Mouse (Mus musculus): ENCODE measurements around the gene Glb1.
"Not testable (repeated sequence)": the region's sequence is repeated elsewhere in the genome, so short reads cannot be mapped to it uniquely, and the experiment has no call there.

Glb1 gene

GRCm38 (mm10) chr9:114501111-114501510, 100.2 kb downstream of the Glb1 start:
- DNase-seq (ENCODE audit: inconsistent ontology term) = no peak

GRCm38 (mm10) chr9:114501913-114502312, 101.0 kb downstream of the Glb1 start:
- DNase-seq (ENCODE audit: inconsistent ontology term) = no peak

GRCm38 (mm10) chr9:114502711-114503427, 102.0 kb downstream of the Glb1 start:
- no peak for DNase-seq (ENCODE audit: inconsistent ontology term)

GRCm38 (mm10) chr9:114504816-114505215, 103.9 kb downstream of the Glb1 start, which contains the start of gene Ccr4:
TSS of gene Ccr4 (minus strand) at chr9:114504916.
- no peak for DNase-seq (ENCODE audit: inconsistent ontology term)

GRCm38 (mm10) chr9:114506564-114506963, 105.7 kb downstream of the Glb1 start:
- no peak for DNase-seq (ENCODE audit: inconsistent ontology term)

- DNase-seq (ENCODE audit: inconsistent ontology term) = no peak
Measured at GRCm38 (mm10) chr9:114507421-114507820, 106.5 kb downstream of the Glb1 start.

- no peak for DNase-seq (ENCODE audit: inconsistent ontology term)
Measured at GRCm38 (mm10) chr9:114509785-114510184, 108.9 kb downstream of the Glb1 start.

GRCm38 (mm10) chr9:114512831-114513230, 112.0 kb downstream of the Glb1 start:
- no peak for DNase-seq (ENCODE audit: inconsistent ontology term)

- peak; percentile 56 for DNase-seq (ENCODE audit: inconsistent ontology term)
Measured at GRCm38 (mm10) chr9:114515364-114515763, 114.5 kb downstream of the Glb1 start, which contains the start of gene C130032M10Rik. TSS of gene C130032M10Rik (plus strand) at chr9:114515697.

- no peak for DNase-seq (ENCODE audit: inconsistent ontology term)
Measured at GRCm38 (mm10) chr9:114517924-114518497, 117.1 kb downstream of the Glb1 start.

GRCm38 (mm10) chr9:114518812-114519477, 118.1 kb downstream of the Glb1 start:
- DNase-seq (ENCODE audit: inconsistent ontology term) = no peak

- DNase-seq (ENCODE audit: inconsistent ontology term) = not testable (repeated sequence)
Measured at GRCm38 (mm10) chr9:114520529-114520928, 119.7 kb downstream of the Glb1 start.

GRCm38 (mm10) chr9:114522041-114522440, 121.2 kb downstream of the Glb1 start:
- DNase-seq (ENCODE audit: inconsistent ontology term) = no peak

- DNase-seq (ENCODE audit: inconsistent ontology term) = no peak
Measured at GRCm38 (mm10) chr9:114522501-114522900, 121.6 kb downstream of the Glb1 start.
